ENCODE assay signal across 9 mouse cellular contexts in genomic region chr5:86190770-86191169, GRCm38 (mm10). TPM values are rescaled to one million over a fixed set of nuclear protein-coding genes. Genes with fewer than 3 reads are reported as not detected.
DNase-seq lines count a peak whose midpoint lies in the region; ATAC-seq lines count a peak whose summit lies in the region.
"Had no signal": no experiment of that assay in that cellular context is flagged by ENCODE, and none has a peak within 500 bp of the region (broad histone marks: within the 10 kb centered on the region; RNA-seq: fewer than 3 reads in every experiment).

No protein-coding gene starts in this region.

- peak; percentile 48 for DNase-seq in hindbrain, embryonic 11.5 days (ENCODE audit: low spot score)
- DNase-seq in 3T3-L1 (ENCODE audit: low read depth, low spot score): peak; percentile 86
- DNase-seq in CD4-positive helper T cell, adult 2 months (ENCODE audit: low read depth, low spot score): peak; percentile 67
- DNase-seq in embryo, embryonic 11.5 days (ENCODE audit: low read depth, low spot score): peak; percentile 30
- peak; percentile 45 for DNase-seq in lung, postnatal 14 days
- DNase-seq in layer of hippocampus, adult 8-10 months (ENCODE audit: low spot score in 2 of 2): no peak
- DNase-seq in layer of hippocampus, adult 9-11 months: no peak

- H3K4me1 ChIP-seq in hindbrain, embryonic 11.5 days (replicated peaks; ENCODE audit: control insufficient read depth, insufficient read depth, low read length): no peaks in the 10 kb centered on the region
- no peaks in the 10 kb centered on the region for H3K4me1 ChIP-seq in hindbrain, embryonic 16.5 days (ENCODE audit: control insufficient read depth, insufficient read depth, low read depth, low read length)

- H3K27me3 ChIP-seq in hindbrain, embryonic 11.5 days (ENCODE audit: control insufficient read depth, insufficient read depth, low read length): no peaks in the 10 kb centered on the region
- no peaks in the 10 kb centered on the region for H3K27me3 ChIP-seq in hindbrain, embryonic 16.5 days (replicated peaks; ENCODE audit: control insufficient read depth, insufficient read depth, low read length)

- H3K9ac ChIP-seq in hindbrain, embryonic 11.5 days (ENCODE audit: low read depth, low read length): no peak overlapping the region
- H3K9ac ChIP-seq in hindbrain, embryonic 16.5 days (ENCODE audit: low read depth, low read length): no peak overlapping the region

- H3K36me3 ChIP-seq in hindbrain, embryonic 11.5 days (ENCODE audit: control insufficient read depth, insufficient read depth, low read length): no peaks in the 10 kb centered on the region
- no peaks in the 10 kb centered on the region for H3K36me3 ChIP-seq in hindbrain, embryonic 16.5 days (ENCODE audit: control insufficient read depth, insufficient read depth, low read length)

- ATAC-seq in hindbrain, embryonic 11.5 days (ENCODE audit: low FRiP score): no peak
- ATAC-seq in hindbrain, embryonic 16.5 days: no peak

- no peak overlapping the region for H3K27ac ChIP-seq in hindbrain, embryonic 11.5 days (ENCODE audit: low read depth, low read length)
- H3K27ac ChIP-seq in hindbrain, embryonic 16.5 days (ENCODE audit: low read depth, low read length): no peak overlapping the region

- H3K4me3 ChIP-seq in hindbrain, embryonic 11.5 days (ENCODE audit: low read depth, low read length): no peak overlapping the region
- no peak overlapping the region for H3K4me3 ChIP-seq in hindbrain, embryonic 16.5 days (ENCODE audit: low read length)

- no peaks in the 10 kb centered on the region for H3K9me3 ChIP-seq in hindbrain, embryonic 11.5 days (ENCODE audit: control insufficient read depth, low read length)
- no peaks in the 10 kb centered on the region for H3K9me3 ChIP-seq in hindbrain, embryonic 16.5 days (ENCODE audit: control insufficient read depth, low read length)

- WGBS in hindbrain, embryonic 11.5 days: 23% methylated on average over 5 of the region's 5 CpGs
- 22% methylated on average over 5 of the region's 5 CpGs for WGBS in hindbrain, embryonic 16.5 days

- no peak overlapping the region for H3K4me2 ChIP-seq in hindbrain, embryonic 11.5 days (replicated peaks; ENCODE audit: low read depth, low read length)
- H3K4me2 ChIP-seq in hindbrain, embryonic 16.5 days (ENCODE audit: low read length): no peak overlapping the region

RNA-seq across cellular contexts. Expression of gene Gnrhr, which starts 6.9 kb away (rescaled TPM):
- not detected in 2 replicates for polyA plus RNA-seq in hindbrain, embryonic 11.5 days (2014; fragmentation: Nextera tagmentation; extraction: Ambion mirVana)
- polyA plus RNA-seq in hindbrain, embryonic 16.5 days (2015; fragmentation: Nextera tagmentation; extraction: Ambion mirVana): not detected in 2 replicates
- not detected for total RNA-seq in layer of hippocampus, adult 8-10 months (2022)
- polyA plus RNA-seq: frontal cortex, adult 2 months had no signal

RNA-seq across cellular contexts. Expression of gene Uba6, which starts 18.2 kb away (rescaled TPM):
- 22.9 and 25.8 TPM in 2 replicates for polyA plus RNA-seq in hindbrain, embryonic 11.5 days (2014; fragmentation: Nextera tagmentation; extraction: Ambion mirVana)
- 12.5 and 14.7 TPM in 2 replicates for polyA plus RNA-seq in hindbrain, embryonic 16.5 days (2015; fragmentation: Nextera tagmentation; extraction: Ambion mirVana)
- 10 to 100 TPM; 14.9 to 26.5 (median 20.3) TPM for total RNA-seq in layer of hippocampus, adult 8-10 months (2022)

Comparison
In these comparisons a context has a peak if more than half of its experiments do, and no peak if none do; other contexts are left out.
1. DNase-seq: peak in hindbrain, embryonic 11.5 days (single experiment), 3T3-L1 (single experiment), CD4-positive helper T cell, adult 2 months (single experiment), embryo, embryonic 11.5 days (single experiment) and lung, postnatal 14 days (single experiment); none in layer of hippocampus, adult 8-10 months (0 of 2) and layer of hippocampus, adult 9-11 months (single experiment).